In the genomic region with DNA sequence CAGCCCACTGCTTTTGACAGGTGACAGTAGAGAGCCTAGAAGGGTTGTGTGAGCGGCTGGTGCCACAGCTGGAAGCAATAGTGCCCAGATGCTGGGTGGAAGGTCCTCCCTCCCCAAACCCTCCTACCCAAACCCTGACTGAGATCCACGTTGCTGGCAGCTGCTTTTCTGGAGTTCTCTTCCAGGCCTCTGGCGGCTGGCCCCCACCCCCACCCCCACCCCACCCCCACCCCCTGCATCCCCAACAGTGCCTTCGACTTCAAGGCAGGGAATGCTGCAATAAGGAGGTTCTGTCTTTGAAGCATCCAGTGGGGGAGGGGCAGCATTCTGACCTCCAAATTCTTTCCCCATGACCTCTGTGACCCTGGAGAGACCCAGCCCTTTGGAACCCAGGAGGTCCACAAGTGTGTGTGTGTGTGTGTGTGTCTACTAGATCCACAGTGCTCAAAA, we compare ENCODE assay signal across 14 mouse cellular contexts. TPM values are rescaled to one million over a fixed set of nuclear protein-coding genes. Genes with fewer than 3 reads are reported as not detected.
DNase-seq lines count a peak whose midpoint lies in the region; ATAC-seq lines count a peak whose summit lies in the region.
"Had no signal": no experiment of that assay in that cellular context is flagged by ENCODE, and none has a peak within 500 bp of the region (broad histone marks: within the 10 kb centered on the region; RNA-seq: fewer than 3 reads in every experiment).

No protein-coding gene starts in this region.

- no peaks in the 10 kb centered on the region for H3K27me3 ChIP-seq in hindbrain, embryonic 11.5 days (ENCODE audit: control insufficient read depth, insufficient read depth, low read length)
- H3K27me3 ChIP-seq in hindbrain, embryonic 12.5 days: no peaks in the 10 kb centered on the region; the same call in 1 of the 2 replicates
- H3K27me3 ChIP-seq in limb, embryonic 11.5 days (ENCODE audit: control insufficient read depth, insufficient read depth, low read length): no peaks in the 10 kb centered on the region
- H3K27me3 ChIP-seq: kidney, embryonic 15.5 days had no signal

- no peak overlapping the region for H3K4me2 ChIP-seq in hindbrain, embryonic 11.5 days (replicated peaks; ENCODE audit: low read depth, low read length)
- no peak overlapping the region for H3K4me2 ChIP-seq in hindbrain, embryonic 12.5 days (replicated peaks)
- peak overlapping the region; percentile 4; the same call in 1 of the 2 replicates for H3K4me2 ChIP-seq in limb, embryonic 11.5 days (ENCODE audit: low read depth, severe bottlenecking)
- H3K4me2 ChIP-seq: heart, embryonic 11.5 days; kidney, embryonic 15.5 days; lung, embryonic 14.5 days had no signal

- 0% methylated on average over 2 of the region's 4 CpGs for WGBS in hindbrain, embryonic 11.5 days
- WGBS in hindbrain, embryonic 12.5 days: 9% methylated on average over 4 of the region's 4 CpGs
- 0% methylated on average over 4 of the region's 4 CpGs for WGBS in limb, embryonic 11.5 days

- H3K9me3 ChIP-seq in hindbrain, embryonic 11.5 days (ENCODE audit: control insufficient read depth, low read length): no peaks in the 10 kb centered on the region
- H3K9me3 ChIP-seq in hindbrain, embryonic 12.5 days (replicated peaks): no peaks in the 10 kb centered on the region
- no peaks in the 10 kb centered on the region for H3K9me3 ChIP-seq in limb, embryonic 11.5 days (ENCODE audit: control insufficient read depth, low read length)
- H3K9me3 ChIP-seq: kidney, embryonic 15.5 days had no signal

- no peak for ATAC-seq in hindbrain, embryonic 11.5 days (ENCODE audit: low FRiP score)
- no peak for ATAC-seq in hindbrain, embryonic 12.5 days (ENCODE audit: low FRiP score)
- ATAC-seq in limb, embryonic 11.5 days (ENCODE audit: insufficient number of reproducible peaks, low FRiP score, low TSS enrichment, low read depth): peak; percentile 63

- H3K9ac ChIP-seq in hindbrain, embryonic 11.5 days (ENCODE audit: low read depth, low read length): no peak overlapping the region
- no peak overlapping the region for H3K9ac ChIP-seq in hindbrain, embryonic 12.5 days
- H3K9ac ChIP-seq in limb, embryonic 11.5 days (ENCODE audit: low read length): no peak overlapping the region
- H3K9ac ChIP-seq: kidney, embryonic 15.5 days; lung, embryonic 14.5 days had no signal

- peaks cover 7% of the 10 kb centered on the region; the same call in 1 of the 2 replicates for H3K4me1 ChIP-seq in hindbrain, embryonic 11.5 days (replicated peaks; ENCODE audit: control insufficient read depth, insufficient read depth, low read length)
- peaks cover 49% of the 10 kb centered on the region for H3K4me1 ChIP-seq in hindbrain, embryonic 12.5 days
- peaks cover 35% of the 10 kb centered on the region for H3K4me1 ChIP-seq in limb, embryonic 11.5 days (ENCODE audit: control insufficient read depth, insufficient read depth, low read length)

- H3K36me3 ChIP-seq in hindbrain, embryonic 11.5 days (ENCODE audit: control insufficient read depth, insufficient read depth, low read length): no peaks in the 10 kb centered on the region
- H3K36me3 ChIP-seq in hindbrain, embryonic 12.5 days: no peaks in the 10 kb centered on the region
- peaks cover 4% of the 10 kb centered on the region for H3K36me3 ChIP-seq in limb, embryonic 11.5 days (ENCODE audit: control insufficient read depth, insufficient read depth, low read length)
- H3K36me3 ChIP-seq: kidney, embryonic 15.5 days had no signal

- DNase-seq in hindbrain, embryonic 11.5 days (ENCODE audit: low spot score): peak; percentile 46
- peak; percentile 76 for DNase-seq in embryo, embryonic 11 days
- DNase-seq in limb, embryonic 11.5 days (ENCODE audit: low spot score): peak; percentile 71
- peak; percentile 35 for DNase-seq in retina, postnatal 1 day
- no peak for DNase-seq in spleen, postnatal 10 days (ENCODE audit: low spot score in 2 of 2)
- DNase-seq in left cerebral cortex, adult 8-10 months (ENCODE audit: low spot score in 2 of 2): no peak
- DNase-seq: adrenal gland, adult 2 months; cerebellum, postnatal 25 days; gastrocnemius, postnatal 10 days; lung, embryonic 14.5 days; spleen, adult 18-20 months had no signal

- H3K27ac ChIP-seq in hindbrain, embryonic 11.5 days (ENCODE audit: low read depth, low read length): no peak overlapping the region
- H3K27ac ChIP-seq in hindbrain, embryonic 12.5 days: no peak overlapping the region
- peak overlapping the region; percentile 47; the same call in 1 of the 2 replicates for H3K27ac ChIP-seq in limb, embryonic 11.5 days (replicated peaks; ENCODE audit: low read depth, low read length)
- H3K27ac ChIP-seq: kidney, embryonic 15.5 days had no signal

- H3K4me3 ChIP-seq in hindbrain, embryonic 11.5 days (ENCODE audit: low read depth, low read length): no peak overlapping the region
- no peak overlapping the region for H3K4me3 ChIP-seq in hindbrain, embryonic 12.5 days
- H3K4me3 ChIP-seq in limb, embryonic 11.5 days (ENCODE audit: low read depth, low read length): no peak overlapping the region
- H3K4me3 ChIP-seq: kidney, embryonic 15.5 days had no signal

RNA-seq across cellular contexts. Expression of a gene that starts 15.4 kb away (rescaled TPM):
- 25.1 and 29.2 TPM in 2 replicates for polyA plus RNA-seq in hindbrain, embryonic 11.5 days (2014; fragmentation: Nextera tagmentation; extraction: Ambion mirVana)
- 20.1 and 38.1 TPM in 2 replicates for polyA plus RNA-seq in hindbrain, embryonic 12.5 days (2016; fragmentation: Nextera tagmentation; extraction: Ambion mirVana)
- polyA plus RNA-seq in limb, embryonic 11.5 days (2014; fragmentation: Nextera tagmentation; extraction: Ambion mirVana): 38.0 and 39.0 TPM in 2 replicates
- 10 to 100 TPM; 81.0 to 85.8 (median 83.3) TPM for total RNA-seq in left cerebral cortex, adult 8-10 months (2022)

Comparison
In these comparisons a context has a peak if more than half of its experiments do, and no peak if none do; other contexts are left out.
1. DNase-seq: peak in hindbrain, embryonic 11.5 days (single experiment), embryo, embryonic 11 days (single experiment), limb, embryonic 11.5 days (single experiment) and retina, postnatal 1 day (single experiment); none in spleen, postnatal 10 days (0 of 2) and left cerebral cortex, adult 8-10 months (0 of 2).